Mouse (Mus musculus): ENCODE measurements around the gene Gm3285.

The Gm3285 gene

GRCm38 (mm10) chr10:77900903-77901818 is 39.4 kb downstream of the Gm3285 start:
- no peak for DNase-seq

GRCm38 (mm10) chr10:77901871-77902210 is 40.1 kb downstream of the Gm3285 start:
- DNase-seq = no peak

GRCm38 (mm10) chr10:77902211-77902893 is 40.6 kb downstream of the Gm3285 start, which contains the start of gene Lrrc3:
Gene Lrrc3, minus strand, starts transcription at chr10:77902536.
- DNase-seq = peak; percentile 72

GRCm38 (mm10) chr10:77902894-77903715 is 41.3 kb downstream of the Gm3285 start:
- peak; percentile 69 for DNase-seq
